Mouse (Mus musculus): Measurements from ENCODE around the gene Trp53i13. TPM values are rescaled to one million over a fixed set of nuclear protein-coding genes. Genes with fewer than 3 reads are reported as not detected.

The Trp53i13 gene
- polyA plus RNA-seq, 1 experiment from 2014 or later, result 31.7 TPM

GRCm38 (mm10) chr11:77465111-77465510, 50.7 kb downstream of the Trp53i13 start:
- H3K27ac ChIP-seq, result no peak overlapping the region
- H3K36me3 ChIP-seq (replicated peaks), result peaks cover 1% of the 10 kb centered on the region; the same call in 1 of the 2 replicates
- no peak overlapping the region for H3K4me2 ChIP-seq
- H3K4me3 ChIP-seq (replicated peaks), result no peak overlapping the region
- no peak for ATAC-seq (ENCODE audit: low FRiP score)
- 61% methylated on average over 3 of the region's 3 CpGs for WGBS
- H3K4me1 ChIP-seq, result peaks cover 21% of the 10 kb centered on the region
- H3K27me3 ChIP-seq, result peaks cover 89% of the 10 kb centered on the region
- no peaks in the 10 kb centered on the region for H3K9me3 ChIP-seq
- H3K9ac ChIP-seq, result no peak overlapping the region

- ATAC-seq (ENCODE audit: low FRiP score), result no peak
- Histone ChIP-seq H3K4me2 (no peak overlapping the region), H3K4me3 (replicated peaks) (no peak overlapping the region), H3K27ac (no peak overlapping the region), H3K4me1 (peaks cover 21% of the 10 kb centered on the region), H3K36me3 (replicated peaks) (no peaks in the 10 kb centered on the region), H3K9ac (no peak overlapping the region), H3K27me3 (peaks cover 89% of the 10 kb centered on the region), H3K9me3 (no peaks in the 10 kb centered on the region)
- WGBS, result 64% methylated on average over 4 of the region's 4 CpGs
Observed at GRCm38 (mm10) chr11:77464684-77465083, 51.1 kb downstream of the Trp53i13 start.

DNA sequence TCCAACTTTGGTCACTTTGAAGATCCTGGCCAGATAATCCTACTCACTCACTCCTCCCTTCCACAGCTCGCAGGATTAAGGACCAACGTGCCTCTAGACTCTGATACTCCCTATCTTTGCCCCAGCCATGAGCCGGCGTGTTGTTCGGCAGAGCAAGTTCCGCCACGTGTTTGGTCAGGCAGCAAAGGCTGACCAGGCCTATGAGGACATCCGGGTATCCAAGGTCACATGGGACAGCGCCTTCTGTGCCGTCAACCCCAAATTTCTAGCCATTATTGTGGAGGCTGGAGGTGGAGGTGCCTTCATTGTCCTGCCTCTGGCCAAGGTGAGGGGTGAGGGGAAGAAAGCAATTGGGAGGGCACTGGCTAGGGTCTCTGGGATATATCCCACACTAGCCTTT, 52.0 kb downstream of the Trp53i13 start:
- no peak overlapping the region for H3K4me3 ChIP-seq (replicated peaks)
- WGBS, result 71% methylated on average over 10 of the region's 10 CpGs
- H3K27me3 ChIP-seq, result peaks cover 85% of the 10 kb centered on the region
- peaks cover 21% of the 10 kb centered on the region for H3K4me1 ChIP-seq
- H3K9me3 ChIP-seq, result no peaks in the 10 kb centered on the region
- no peak for ATAC-seq (ENCODE audit: low FRiP score)
- no peak overlapping the region for H3K9ac ChIP-seq
- no peaks in the 10 kb centered on the region for H3K36me3 ChIP-seq (replicated peaks)
- H3K27ac ChIP-seq, result no peak overlapping the region
- no peak overlapping the region for H3K4me2 ChIP-seq

DNA sequence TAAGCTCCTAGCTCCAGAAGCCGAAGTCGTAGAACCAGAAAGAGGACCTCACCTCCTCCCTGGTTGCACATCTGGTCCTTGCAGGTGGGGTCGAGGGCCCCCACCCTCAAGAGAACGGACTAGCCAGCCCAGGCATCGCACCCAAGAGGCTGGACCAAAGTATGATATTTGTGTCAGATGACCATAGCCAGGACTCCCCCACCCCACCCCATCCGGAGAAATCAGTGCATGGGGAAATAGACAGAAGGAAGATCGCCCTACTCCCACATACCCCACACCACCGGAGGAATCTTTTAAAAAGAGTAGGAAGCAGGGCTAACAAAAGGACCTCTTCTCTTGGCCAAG, 52.7 kb downstream of the Trp53i13 start:
- Histone ChIP-seq H3K4me2 (peak overlapping the region; percentile 100), H3K9ac (no peak overlapping the region), H3K27me3 (peaks cover 78% of the 10 kb centered on the region), H3K9me3 (no peaks in the 10 kb centered on the region), H3K4me3 (replicated peaks) (peak overlapping the region; percentile 51; the same call in 1 of the 2 replicates), H3K4me1 (peaks cover 21% of the 10 kb centered on the region), H3K27ac (no peak overlapping the region), H3K36me3 (replicated peaks) (no peaks in the 10 kb centered on the region)
- 43% methylated on average over 8 of the region's 8 CpGs for WGBS
- ATAC-seq (ENCODE audit: low FRiP score), result no peak

DNA sequence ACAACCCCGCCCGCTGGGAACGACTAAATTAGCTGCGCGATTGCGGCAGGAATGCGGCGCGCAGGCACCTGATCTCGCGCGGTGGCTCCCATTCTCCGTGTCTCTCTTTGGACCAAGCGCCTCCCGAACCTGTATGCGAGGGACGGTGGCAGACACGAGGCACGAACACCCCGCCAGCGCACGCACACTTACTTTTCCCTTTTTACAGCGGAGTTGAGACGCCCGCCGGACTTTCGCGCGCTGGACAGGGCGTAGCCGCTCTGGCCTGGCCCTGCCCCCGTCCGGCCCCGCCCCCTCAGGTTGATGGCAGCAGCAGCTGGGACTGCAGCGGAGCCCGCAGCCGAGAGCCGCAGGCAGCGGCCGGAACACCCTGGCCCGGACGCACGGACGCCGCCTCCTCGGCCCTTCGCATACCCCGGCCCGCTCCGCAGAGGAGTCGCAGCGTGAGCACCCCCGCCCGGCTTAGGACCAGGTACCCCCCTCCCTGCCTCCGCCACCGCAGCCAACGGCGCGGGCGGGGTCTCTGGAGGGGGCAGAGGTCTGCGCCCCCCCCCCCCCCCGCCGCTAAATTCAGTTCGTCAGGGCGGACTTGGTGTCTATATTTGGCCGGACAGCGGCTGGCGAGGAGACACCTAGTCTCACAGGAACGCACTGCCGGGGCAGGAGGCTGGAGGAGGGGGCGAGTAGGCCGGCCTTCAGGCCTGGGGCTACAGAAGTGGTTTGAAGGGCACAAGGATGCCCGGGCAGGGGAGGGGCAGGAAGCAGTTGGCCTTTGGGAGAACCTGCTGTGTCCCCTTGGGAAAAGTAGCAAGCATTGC, 53.3 kb downstream of the Trp53i13 start, which contains the start of gene Coro6:
Gene Coro6 (plus strand): TSS at position 129 of the 818 bp plus-strand sequence.
- 0 out of 2 replicates have a peak, but pooled peaks cover 4% of the 10 kb centered on the region for H3K36me3 ChIP-seq (replicated peaks)
- no peak within 1 kb of the TSS for H3K27ac ChIP-seq
- ATAC-seq (ENCODE audit: low FRiP score), result peak; percentile 74
- peaks cover 73% of the 10 kb centered on the region for H3K27me3 ChIP-seq
- peak within 1 kb of the TSS; percentile 100 for H3K4me2 ChIP-seq
- peak within 1 kb of the TSS; percentile 61 for H3K9ac ChIP-seq
- H3K9me3 ChIP-seq, result no peaks in the 10 kb centered on the region
- H3K4me3 ChIP-seq (replicated peaks), result peak within 1 kb of the TSS; percentile 51
- under 1% methylated on average over 63 of the region's 73 CpGs for WGBS
- H3K4me1 ChIP-seq, result peaks cover 15% of the 10 kb centered on the region

DNA sequence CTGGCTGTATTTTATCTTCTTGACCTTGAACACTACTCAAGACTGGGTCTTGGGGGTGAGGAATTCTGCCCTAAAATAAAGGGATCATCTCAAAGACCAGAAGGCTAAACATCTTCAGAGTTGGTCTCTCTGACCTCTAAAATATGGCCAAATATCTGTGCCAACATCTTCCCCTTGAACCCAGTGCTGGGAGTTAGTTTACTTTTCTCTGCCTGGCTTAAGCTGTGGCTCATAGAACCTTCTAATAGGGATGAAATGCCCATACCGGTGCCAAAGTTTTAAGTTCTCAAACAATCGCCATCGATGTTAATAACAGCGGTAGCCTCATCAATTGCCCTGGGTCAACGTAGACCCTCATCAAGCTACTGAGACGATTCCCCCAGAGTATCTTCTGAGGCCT, 53.9 kb downstream of the Trp53i13 start:
- Histone ChIP-seq H3K4me1 (peaks cover 15% of the 10 kb centered on the region), H3K4me2 (peak overlapping the region; percentile 100), H3K36me3 (replicated peaks) (0 out of 2 replicates have a peak, but pooled peaks cover 5% of the 10 kb centered on the region), H3K9me3 (no peaks in the 10 kb centered on the region), H3K4me3 (replicated peaks) (peak overlapping the region; percentile 51), H3K27ac (no peak overlapping the region), H3K27me3 (peaks cover 66% of the 10 kb centered on the region), H3K9ac (peak overlapping the region; percentile 61)
- WGBS, result 6% methylated on average over 6 of the region's 6 CpGs
- no peak for ATAC-seq (ENCODE audit: low FRiP score)

Other genes with a start within 250 kb of the Trp53i13 start
- gene Coro6, start 53.6 kb downstream of the Trp53i13 start, polyA plus RNA-seq (2016; fragmentation: Nextera tagmentation; extraction: Ambion mirVana), result 0.10 and 0.12 TPM in 2 replicates
- 23.0 and 25.1 TPM in 2 replicates for gene Ankrd13b, start 26.3 kb downstream of the Trp53i13 start, polyA plus RNA-seq (2016; fragmentation: Nextera tagmentation; extraction: Ambion mirVana)
- 14.6 and 14.8 TPM in 2 replicates for gene Git1, start 22.4 kb downstream of the Trp53i13 start, polyA plus RNA-seq (2016; fragmentation: Nextera tagmentation; extraction: Ambion mirVana)
- gene Abhd15, start 859 bp downstream of the Trp53i13 start, polyA plus RNA-seq (2016; fragmentation: Nextera tagmentation; extraction: Ambion mirVana), result 3.8 and 4.8 TPM in 2 replicates
- gene Gm10392, start 3.2 kb upstream of the Trp53i13 start, polyA plus RNA-seq (2016; fragmentation: Nextera tagmentation; extraction: Ambion mirVana), result 0.17 TPM in 1 of 2 replicates, not detected in the other
- 27.7 and 28.5 TPM in 2 replicates for gene Taok1, start 91.8 kb upstream of the Trp53i13 start, polyA plus RNA-seq (2016; fragmentation: Nextera tagmentation; extraction: Ambion mirVana)
- gene Nufip2, start 170.2 kb upstream of the Trp53i13 start, polyA plus RNA-seq (2016; fragmentation: Nextera tagmentation; extraction: Ambion mirVana), result 5.3 and 5.5 TPM in 2 replicates
- gene Cryba1, start 209.3 kb upstream of the Trp53i13 start, polyA plus RNA-seq (2016; fragmentation: Nextera tagmentation; extraction: Ambion mirVana), result 1.1 and 1.3 TPM in 2 replicates
- 49.4 and 56.7 TPM in 2 replicates for gene Myo18a, start 247.3 kb upstream of the Trp53i13 start, polyA plus RNA-seq (2016; fragmentation: Nextera tagmentation; extraction: Ambion mirVana)